Mouse (Mus musculus): ENCODE measurements around the gene Dhx38. TPM values are rescaled to one million over a fixed set of nuclear protein-coding genes. Genes with fewer than 3 reads are reported as not detected.

Gene Dhx38
- 36.1 TPM for polyA plus RNA-seq (2017; shearing (Covaris generic))

DNA sequence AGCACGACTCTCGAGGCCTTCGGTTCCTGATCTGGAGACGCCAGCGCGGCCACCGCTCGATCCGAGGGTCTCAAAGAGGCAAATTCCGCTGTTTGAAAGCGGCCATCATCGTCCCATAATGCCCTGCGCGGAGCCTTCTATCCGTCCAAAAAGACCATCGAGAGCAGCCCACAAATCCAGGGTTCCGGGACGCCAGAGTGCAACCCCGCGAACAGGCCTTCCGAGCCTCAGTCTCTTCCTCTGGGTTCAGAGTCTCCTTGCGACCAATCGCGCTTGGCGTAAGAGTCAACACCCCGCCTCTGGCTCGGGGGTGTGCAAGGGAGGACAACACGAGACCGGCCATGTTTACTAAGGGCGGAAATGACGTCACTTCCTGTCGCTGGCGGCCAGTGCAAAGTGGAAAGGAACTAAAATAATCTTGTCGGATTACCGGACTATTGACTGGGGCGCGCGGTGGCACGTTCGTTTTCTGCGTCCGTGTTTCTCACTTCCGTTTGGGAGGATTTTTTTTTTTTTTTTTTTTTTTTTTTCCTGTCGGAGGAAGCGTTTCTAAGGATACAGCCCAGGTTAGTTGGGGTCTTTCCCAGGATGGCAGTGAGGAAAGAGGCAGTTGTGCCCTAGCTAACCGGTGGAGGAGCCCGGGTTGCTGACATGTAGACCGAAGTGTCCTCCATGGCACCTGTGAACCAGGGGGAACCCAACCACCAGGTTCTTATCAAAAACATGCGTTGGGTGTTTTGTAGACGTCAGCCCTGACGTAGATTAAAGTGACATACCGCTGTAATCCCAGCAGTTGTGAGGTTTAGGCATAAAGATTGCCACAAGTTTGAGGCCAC is at the start of gene Dhx38, which contains the start of gene Txnl4b:
TSS of gene Dhx38 (minus strand) at position 364 of the 836 bp plus-strand sequence.
TSS of gene Txnl4b (plus strand) at position 395 of the 836 bp plus-strand sequence.

DNA sequence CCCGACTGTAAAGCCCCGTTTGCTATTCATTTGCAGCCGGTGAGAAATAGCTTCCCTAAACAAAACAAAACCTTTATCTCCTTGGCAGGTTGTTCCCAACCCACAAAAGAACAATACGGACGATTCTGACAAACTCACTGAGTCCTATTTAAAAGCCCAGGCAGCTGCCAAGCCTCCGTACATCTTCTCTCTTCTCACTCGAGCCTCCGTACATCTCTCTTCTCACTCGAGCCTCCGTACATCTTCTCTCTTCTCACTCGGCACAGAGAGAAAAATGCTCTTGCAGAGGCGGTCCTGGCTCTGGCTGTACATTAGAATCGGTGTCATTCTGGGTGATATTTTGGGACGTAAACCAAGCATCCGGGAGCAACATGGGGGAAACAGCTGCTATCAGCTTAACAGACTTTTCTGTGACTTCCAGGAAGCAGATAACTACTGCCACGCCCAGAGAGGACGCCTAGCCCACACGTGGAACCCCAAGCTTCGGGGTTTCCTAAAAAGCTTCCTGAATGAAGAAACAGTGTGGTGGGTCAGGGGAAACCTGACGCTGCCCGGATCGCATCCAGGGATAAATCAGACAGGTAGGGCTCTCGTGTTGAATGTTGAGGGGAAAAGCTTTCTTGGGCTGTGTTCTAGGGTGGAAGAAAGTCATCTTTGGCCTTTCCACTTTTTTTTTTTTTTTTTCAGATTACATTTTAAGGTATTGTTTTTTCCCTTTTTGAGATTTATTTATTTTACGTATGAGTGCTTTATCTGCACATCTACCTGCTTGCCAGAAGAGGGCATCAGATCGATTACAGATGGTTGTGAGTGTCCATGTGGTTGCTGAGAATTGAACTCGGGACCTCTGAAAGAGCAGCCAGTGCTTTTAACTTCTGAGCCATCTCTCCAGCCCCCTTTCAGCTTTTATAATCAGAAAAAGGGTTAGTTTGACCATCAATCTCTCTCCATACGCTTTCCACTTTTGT is 48.9 kb upstream of the Dhx38 start, which contains the start of gene Pkd1l3:
TSS of gene Pkd1l3 (plus strand) at position 275 of the 968 bp plus-strand sequence.

DNA sequence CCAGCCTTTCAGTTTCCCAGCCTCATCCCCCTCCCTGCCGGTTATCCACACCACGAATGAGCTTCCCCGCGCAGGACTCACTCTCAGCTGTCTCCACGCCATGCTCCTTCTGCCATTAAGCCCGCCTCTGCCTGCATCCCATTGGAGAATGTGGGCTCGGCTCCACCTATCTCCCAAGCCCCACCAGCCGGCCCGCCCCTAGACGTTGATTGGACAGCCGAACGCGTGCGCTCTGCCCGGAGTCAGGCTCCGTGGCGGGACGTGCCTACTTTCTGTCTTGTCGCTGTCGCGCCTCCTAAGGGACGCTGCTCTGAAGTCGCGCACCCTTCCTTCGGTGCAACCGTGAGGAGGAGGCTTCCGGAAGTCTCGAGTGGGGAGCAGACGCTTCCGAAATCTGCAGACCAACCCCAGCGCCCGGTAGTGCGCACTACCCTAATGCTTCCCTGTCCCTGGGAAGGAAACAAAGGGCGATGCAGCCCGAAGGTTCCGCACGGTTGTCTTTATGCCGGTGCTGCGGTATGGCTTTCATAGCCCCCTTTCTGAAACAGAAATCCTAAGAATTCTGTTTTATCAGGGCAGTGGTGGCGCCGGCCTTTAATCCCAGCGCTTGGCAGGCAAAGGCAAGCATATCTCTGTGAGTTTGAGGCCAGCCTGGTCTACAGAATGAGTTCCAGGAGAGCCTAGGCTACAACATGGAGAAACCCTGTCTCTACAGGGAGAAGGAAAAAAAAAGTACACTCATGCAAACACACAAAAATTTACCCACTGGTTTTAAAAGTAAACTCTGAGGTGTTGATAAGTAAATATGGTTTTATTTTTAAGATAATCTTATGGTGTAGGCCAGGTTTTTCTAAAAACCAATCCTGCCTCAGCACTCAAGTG is 42.9 kb upstream of the Dhx38 start, which contains the start of gene Dhodh:
TSS of gene Dhodh (minus strand) at position 403 of the 882 bp plus-strand sequence.

DNA sequence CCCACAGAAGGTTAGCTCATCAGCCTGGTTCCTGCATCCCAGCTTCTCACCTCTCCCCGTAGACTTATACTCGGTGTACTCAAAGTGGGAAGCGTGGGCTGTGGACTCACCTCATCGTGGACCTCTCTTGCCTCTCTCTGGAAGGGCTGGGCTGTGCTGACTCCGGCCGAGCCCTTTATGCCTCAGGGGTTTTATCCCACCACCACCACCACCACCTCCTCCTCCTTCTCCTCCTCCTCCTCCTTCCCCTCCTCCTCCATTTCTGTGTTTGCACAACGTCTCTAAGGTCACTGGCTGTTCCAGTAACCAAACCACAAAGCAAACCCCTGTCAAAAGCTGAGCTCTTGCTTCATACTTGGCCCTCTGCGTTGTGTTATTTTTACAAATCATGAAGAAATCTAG is 13.2 kb upstream of the Dhx38 start, which contains the start of gene Hp:
TSS of gene Hp (minus strand) at position 273 of the 402 bp plus-strand sequence.

Other genes starting within 250 kb of the Dhx38 start
- gene Pmfbp1, start 71.8 kb downstream of the Dhx38 start, polyA plus RNA-seq (2017; shearing (Covaris generic)): not detected
- 8.5 TPM for gene Txnl4b, start within 50 bp of the Dhx38 start, polyA plus RNA-seq (2017; shearing (Covaris generic))
- gene Hp, start 13.3 kb upstream of the Dhx38 start, polyA plus RNA-seq (2017; shearing (Covaris generic)): 0.30 TPM
- gene Dhodh, start 42.8 kb upstream of the Dhx38 start, polyA plus RNA-seq (2017; shearing (Covaris generic)): 44.1 TPM
- 2.1 TPM for gene Pkd1l3, start 48.7 kb upstream of the Dhx38 start, polyA plus RNA-seq (2017; shearing (Covaris generic))
- gene Ist1, start 127.4 kb upstream of the Dhx38 start, polyA plus RNA-seq (2017; shearing (Covaris generic)): 163 TPM
- 3.8 TPM for gene Zfp821, start 139.7 kb upstream of the Dhx38 start, polyA plus RNA-seq (2017; shearing (Covaris generic))
- gene Atxn1l, start 171.9 kb upstream of the Dhx38 start, polyA plus RNA-seq (2017; shearing (Covaris generic)): 1.4 TPM
- gene Ap1g1, start 212.7 kb upstream of the Dhx38 start, polyA plus RNA-seq (2017; shearing (Covaris generic)): 60.7 TPM